Mouse (Mus musculus): ENCODE measurements around the gene Vmn1r128. TPM values are rescaled to one million over a fixed set of nuclear protein-coding genes. Genes with fewer than 3 reads are reported as not detected.

Gene Vmn1r128
- not detected in 2 replicates for polyA plus RNA-seq (2012; rRNA removed)

GRCm38 (mm10) chr7:21349073-21349472 is at the start of gene Vmn1r128:
Gene Vmn1r128, plus strand, starts transcription at chr7:21349373.

GRCm38 (mm10) chr7:21301367-21301766 is 47.8 kb upstream of the Vmn1r128 start, which contains the start of gene Vmn1r126:
Gene Vmn1r126, minus strand, starts transcription at chr7:21301467.

GRCm38 (mm10) chr7:21319761-21320160 is 29.4 kb upstream of the Vmn1r128 start, which contains the start of gene Vmn1r127:
Gene Vmn1r127, minus strand, starts transcription at chr7:21319861.

GRCm38 (mm10) chr7:21361191-21361590 is 12.0 kb downstream of the Vmn1r128 start, which contains the start of gene Vmn1r129:
Gene Vmn1r129, minus strand, starts transcription at chr7:21361291.

Other genes starting within 250 kb of the Vmn1r128 start
- gene Vmn1r122, start 215.2 kb upstream of the Vmn1r128 start, polyA plus RNA-seq (2012; rRNA removed), result not detected in 2 replicates
- not detected in 2 replicates for gene Vmn1r123, start 187.2 kb upstream of the Vmn1r128 start, polyA plus RNA-seq (2012; rRNA removed)
- not detected in 2 replicates for gene Gm5157, start 158.9 kb upstream of the Vmn1r128 start, polyA plus RNA-seq (2012; rRNA removed)
- not detected in 2 replicates for gene Vmn1r124, start 88.8 kb upstream of the Vmn1r128 start, polyA plus RNA-seq (2012; rRNA removed)
- not detected in 2 replicates for gene Vmn1r125, start 77.2 kb upstream of the Vmn1r128 start, polyA plus RNA-seq (2012; rRNA removed)
- gene Vmn1r126, start 47.9 kb upstream of the Vmn1r128 start, polyA plus RNA-seq (2012; rRNA removed), result not detected in 2 replicates
- gene Vmn1r127, start 29.5 kb upstream of the Vmn1r128 start, polyA plus RNA-seq (2012; rRNA removed), result not detected in 2 replicates
- gene Vmn1r129, start 11.9 kb downstream of the Vmn1r128 start, polyA plus RNA-seq (2012; rRNA removed), result not detected in 2 replicates
- not detected in 2 replicates for gene Gm6882, start 83.4 kb downstream of the Vmn1r128 start, polyA plus RNA-seq (2012; rRNA removed)
- gene Vmn1r130, start 162.4 kb downstream of the Vmn1r128 start, polyA plus RNA-seq (2012; rRNA removed), result not detected in 2 replicates
- gene Vmn1r131, start 196.7 kb downstream of the Vmn1r128 start, polyA plus RNA-seq (2012; rRNA removed), result not detected in 2 replicates